In the genomic region with DNA sequence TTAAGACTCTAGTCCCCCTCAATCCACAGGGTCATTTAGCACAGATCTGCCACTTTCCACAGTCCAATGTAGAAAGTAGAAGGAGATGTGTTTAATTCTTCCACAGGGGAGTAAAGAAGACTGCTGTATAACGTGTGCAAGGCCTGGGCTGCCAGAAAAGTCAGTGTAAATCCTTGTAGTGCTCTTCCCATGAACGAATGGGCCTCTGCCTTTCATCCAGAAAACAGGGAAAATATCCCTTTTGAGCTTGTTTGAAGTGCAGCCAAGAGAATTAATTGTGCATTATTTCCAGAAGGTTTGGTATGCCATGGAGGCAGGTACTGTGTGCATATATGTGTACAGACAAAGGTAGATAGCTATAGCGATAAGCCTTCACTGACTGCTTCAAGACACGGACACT, we compare ENCODE assay signal across 13 mouse cellular contexts.
DNase-seq lines count a peak whose midpoint lies in the region; ATAC-seq and TF ChIP-seq lines count a peak whose summit lies in the region.
"Had no signal": no experiment of that assay in that cellular context is flagged by ENCODE, and none has a peak within 500 bp of the region (broad histone marks: within the 10 kb centered on the region; RNA-seq: fewer than 3 reads in every experiment).

No protein-coding gene starts in this region.

- no peak overlapping the region for H3K9ac ChIP-seq in forebrain, postnatal 0 days
- no peak overlapping the region for H3K9ac ChIP-seq in neural tube, embryonic 15.5 days (replicated peaks)
- no peak overlapping the region for H3K9ac ChIP-seq in heart, adult 2 months (ENCODE audit: low read depth, low read length)
- H3K9ac ChIP-seq: heart, embryonic 13.5 days; neural tube, embryonic 12.5 days had no signal

- no peaks in the 10 kb centered on the region for H3K79me2 ChIP-seq in heart, adult 2 months (replicated peaks; ENCODE audit: control insufficient read depth, insufficient read depth, low read length)

- TF ChIP-seq POLR2A in heart, adult 2 months (IDR thresholded peaks at IDR 0.05; ENCODE audit: insufficient read depth, low read depth, low read length) = no peak

- H3K27ac ChIP-seq in forebrain, embryonic 10.5 days = peak overlapping the region; percentile 83
- peak overlapping the region; percentile 79 for H3K27ac ChIP-seq in forebrain, postnatal 0 days (ENCODE audit: low read depth, low read length)
- peak overlapping the region; percentile 86; the same call in 1 of the 2 replicates for H3K27ac ChIP-seq in midbrain, embryonic 10.5 days (replicated peaks)
- H3K27ac ChIP-seq in neural tube, embryonic 15.5 days (replicated peaks) = peak overlapping the region; percentile 72
- H3K27ac ChIP-seq in heart, adult 2 months = no peak overlapping the region
- H3K27ac ChIP-seq: heart, embryonic 13.5 days; neural tube, embryonic 12.5 days had no signal

- no peak for ATAC-seq in forebrain, postnatal 0 days
- no peak for ATAC-seq in neural tube, embryonic 15.5 days (ENCODE audit: low FRiP score)

- no peaks in the 10 kb centered on the region for H3K27me3 ChIP-seq in forebrain, embryonic 10.5 days (ENCODE audit: poor library complexity, severe bottlenecking)
- H3K27me3 ChIP-seq in forebrain, postnatal 0 days (ENCODE audit: insufficient read depth, low read length) = no peaks in the 10 kb centered on the region
- H3K27me3 ChIP-seq in midbrain, embryonic 10.5 days (ENCODE audit: low read depth, poor library complexity, severe bottlenecking) = no peaks in the 10 kb centered on the region
- H3K27me3 ChIP-seq in neural tube, embryonic 15.5 days (replicated peaks) = no peaks in the 10 kb centered on the region
- no peaks in the 10 kb centered on the region for H3K27me3 ChIP-seq in heart, adult 2 months (ENCODE audit: control insufficient read depth, insufficient read depth, low read length)
- H3K27me3 ChIP-seq: heart, embryonic 13.5 days; neural tube, embryonic 12.5 days had no signal

- no peak overlapping the region for H3K4me3 ChIP-seq in forebrain, embryonic 10.5 days
- no peak overlapping the region for H3K4me3 ChIP-seq in forebrain, postnatal 0 days (ENCODE audit: low read depth, low read length)
- H3K4me3 ChIP-seq in midbrain, embryonic 10.5 days = no peak overlapping the region
- no peak overlapping the region for H3K4me3 ChIP-seq in neural tube, embryonic 15.5 days (replicated peaks)
- no peak overlapping the region for H3K4me3 ChIP-seq in heart, adult 2 months
- H3K4me3 ChIP-seq: heart, embryonic 13.5 days; neural tube, embryonic 12.5 days had no signal

- peaks cover 59% of the 10 kb centered on the region for H3K4me1 ChIP-seq in forebrain, embryonic 10.5 days
- peaks cover 26% of the 10 kb centered on the region; the same call in 1 of the 2 replicates for H3K4me1 ChIP-seq in forebrain, postnatal 0 days (ENCODE audit: insufficient read depth)
- H3K4me1 ChIP-seq in midbrain, embryonic 10.5 days = peaks cover 40% of the 10 kb centered on the region
- H3K4me1 ChIP-seq in neural tube, embryonic 15.5 days = peaks cover 24% of the 10 kb centered on the region
- no peaks in the 10 kb centered on the region for H3K4me1 ChIP-seq in heart, adult 2 months (ENCODE audit: control insufficient read depth, insufficient read depth, low read length)

- no peaks in the 10 kb centered on the region for H3K9me3 ChIP-seq in forebrain, embryonic 10.5 days
- no peaks in the 10 kb centered on the region for H3K9me3 ChIP-seq in forebrain, postnatal 0 days (ENCODE audit: low read length)
- no peaks in the 10 kb centered on the region for H3K9me3 ChIP-seq in midbrain, embryonic 10.5 days (replicated peaks)
- H3K9me3 ChIP-seq in neural tube, embryonic 15.5 days (replicated peaks) = no peaks in the 10 kb centered on the region
- H3K9me3 ChIP-seq: heart, embryonic 13.5 days; neural tube, embryonic 12.5 days had no signal

- 62% methylated on average over 4 of the region's 4 CpGs for WGBS in forebrain, embryonic 10.5 days
- 31% methylated on average over 4 of the region's 4 CpGs for WGBS in forebrain, postnatal 0 days
- WGBS in midbrain, embryonic 10.5 days = 76% methylated on average over 4 of the region's 4 CpGs
- 50% methylated on average over 4 of the region's 4 CpGs for WGBS in neural tube, embryonic 15.5 days
- 84% methylated on average over 4 of the region's 4 CpGs for WGBS in heart, adult 2 months

- no peaks in the 10 kb centered on the region for H3K36me3 ChIP-seq in forebrain, embryonic 10.5 days (replicated peaks)
- no peaks in the 10 kb centered on the region for H3K36me3 ChIP-seq in forebrain, postnatal 0 days (ENCODE audit: insufficient read depth)
- no peaks in the 10 kb centered on the region for H3K36me3 ChIP-seq in midbrain, embryonic 10.5 days
- no peaks in the 10 kb centered on the region for H3K36me3 ChIP-seq in neural tube, embryonic 15.5 days
- H3K36me3 ChIP-seq in heart, adult 2 months (ENCODE audit: control insufficient read depth, insufficient read depth, low read length) = no peaks in the 10 kb centered on the region
- H3K36me3 ChIP-seq: G1E; heart, embryonic 13.5 days; neural tube, embryonic 12.5 days had no signal

- intact Hi-C loops in heart, adult 2 months (cut with DNase I) = no loop called here
- intact Hi-C loops in gastrocnemius, postnatal 36 days (cut with DNase I) = no loop called here

- no peak for TF ChIP-seq EP300 in heart, adult 2 months (IDR thresholded peaks at IDR 0.05; ENCODE audit: insufficient read depth, low read depth, low read length)

- DNase-seq in forebrain, embryonic 10.5 days (ENCODE audit: extremely low spot score, low spot score) = no peak
- DNase-seq in forebrain, postnatal 0 days = no peak
- DNase-seq in midbrain, embryonic 10.5 days (ENCODE audit: low spot score) = no peak
- no peak for DNase-seq in heart, adult 2 months
- no peak for DNase-seq in heart, adult 11 months
- no peak for DNase-seq in gastrocnemius, postnatal 36 days
- DNase-seq: cerebellum, adult 11 months; gastrocnemius, postnatal 25 days; kidney, adult 2 months had no signal

- no peak overlapping the region for H3K4me2 ChIP-seq in forebrain, postnatal 0 days (ENCODE audit: low read depth)
- no peak overlapping the region for H3K4me2 ChIP-seq in neural tube, embryonic 15.5 days
- H3K4me2 ChIP-seq: heart, embryonic 13.5 days; neural tube, embryonic 12.5 days had no signal

- no peak for TF ChIP-seq CTCF in forebrain, postnatal 0 days (IDR thresholded peaks at IDR 0.05; ENCODE audit: low read depth)
- TF ChIP-seq CTCF in heart, adult 2 months (IDR thresholded peaks at IDR 0.05) = no peak
